Mouse (Mus musculus): ENCODE data around the gene Prph. TPM values are rescaled to one million over a fixed set of nuclear protein-coding genes. Genes with fewer than 3 reads are reported as not detected.
"Not testable (repeated sequence)": the region's sequence is repeated elsewhere in the genome, so short reads cannot be mapped to it uniquely, and the experiment has no call there.

Prph gene
- polyA plus RNA-seq, 1 experiment from 2014 or later: 68.8 TPM

DNA sequence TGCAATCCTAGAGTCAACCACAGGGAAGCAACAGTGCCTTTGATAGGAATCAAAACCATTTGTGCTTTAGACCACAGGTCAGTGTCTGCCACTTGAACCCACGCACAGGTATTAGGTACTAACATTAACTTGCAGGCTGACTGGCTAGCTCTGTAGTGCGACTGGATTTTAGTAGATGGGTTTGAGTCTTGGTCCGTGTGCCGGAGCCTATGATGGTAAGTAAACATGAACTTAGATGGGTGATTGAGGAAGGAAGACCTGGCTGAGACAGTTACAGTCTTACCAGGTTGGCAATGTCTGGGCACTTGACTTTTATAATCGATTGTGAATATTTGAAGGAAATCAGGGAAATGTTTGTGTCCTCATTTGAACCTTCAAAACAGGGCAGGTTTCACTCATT lies 16.2 kb upstream of the Prph start:
- 92% methylated on average over 5 of the region's 5 CpGs for WGBS
- Histone ChIP-seq H3K36me3 (ENCODE audit: control insufficient read depth, insufficient read depth, low read length) (no peaks in the 10 kb centered on the region), H3K4me1 (ENCODE audit: control insufficient read depth, insufficient read depth, low read length) (no peaks in the 10 kb centered on the region), H3K4me3 (ENCODE audit: low read depth, low read length) (no peak overlapping the region), H3K9ac (replicated peaks; ENCODE audit: low read depth, low read length) (no peak overlapping the region), H3K27ac (ENCODE audit: low read depth, low read length) (no peak overlapping the region), H3K4me2 (ENCODE audit: low read depth, low read length) (no peak overlapping the region), H3K9me3 (ENCODE audit: control insufficient read depth, low read length) (no peaks in the 10 kb centered on the region), H3K27me3 (ENCODE audit: control insufficient read depth, insufficient read depth, low read length) (no peaks in the 10 kb centered on the region)
- no peak for ATAC-seq (ENCODE audit: low read depth)

DNA sequence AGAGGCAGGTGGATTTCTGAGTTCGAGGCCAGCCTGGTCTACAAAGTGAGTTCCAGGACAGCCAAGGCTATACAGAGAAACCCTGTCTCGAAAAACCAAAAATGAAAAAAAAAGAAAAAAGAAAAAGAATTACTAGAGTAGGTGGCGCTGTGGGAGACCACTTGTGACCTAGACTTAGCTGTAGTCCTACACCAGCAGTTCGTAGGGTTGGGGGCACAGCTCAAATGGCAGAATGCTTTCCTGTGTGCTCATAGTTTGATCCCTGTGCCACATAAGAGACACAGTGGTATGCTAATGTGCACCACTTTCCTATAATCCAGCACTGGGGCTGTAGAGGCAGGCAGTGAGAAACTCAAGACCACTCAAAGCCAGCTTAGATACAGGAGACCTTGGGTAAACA lies 15.7 kb upstream of the Prph start:
- Histone ChIP-seq H3K27ac (ENCODE audit: low read depth, low read length) (no peak overlapping the region), H3K36me3 (ENCODE audit: control insufficient read depth, insufficient read depth, low read length) (no peaks in the 10 kb centered on the region), H3K4me1 (ENCODE audit: control insufficient read depth, insufficient read depth, low read length) (no peaks in the 10 kb centered on the region), H3K9ac (replicated peaks; ENCODE audit: low read depth, low read length) (no peak overlapping the region), H3K4me3 (ENCODE audit: low read depth, low read length) (no peak overlapping the region), H3K27me3 (ENCODE audit: control insufficient read depth, insufficient read depth, low read length) (no peaks in the 10 kb centered on the region), H3K9me3 (ENCODE audit: control insufficient read depth, low read length) (no peaks in the 10 kb centered on the region), H3K4me2 (ENCODE audit: low read depth, low read length) (no peak overlapping the region)
- 86% methylated on average over 4 of the region's 4 CpGs for WGBS
- ATAC-seq (ENCODE audit: low read depth): no peak

DNA sequence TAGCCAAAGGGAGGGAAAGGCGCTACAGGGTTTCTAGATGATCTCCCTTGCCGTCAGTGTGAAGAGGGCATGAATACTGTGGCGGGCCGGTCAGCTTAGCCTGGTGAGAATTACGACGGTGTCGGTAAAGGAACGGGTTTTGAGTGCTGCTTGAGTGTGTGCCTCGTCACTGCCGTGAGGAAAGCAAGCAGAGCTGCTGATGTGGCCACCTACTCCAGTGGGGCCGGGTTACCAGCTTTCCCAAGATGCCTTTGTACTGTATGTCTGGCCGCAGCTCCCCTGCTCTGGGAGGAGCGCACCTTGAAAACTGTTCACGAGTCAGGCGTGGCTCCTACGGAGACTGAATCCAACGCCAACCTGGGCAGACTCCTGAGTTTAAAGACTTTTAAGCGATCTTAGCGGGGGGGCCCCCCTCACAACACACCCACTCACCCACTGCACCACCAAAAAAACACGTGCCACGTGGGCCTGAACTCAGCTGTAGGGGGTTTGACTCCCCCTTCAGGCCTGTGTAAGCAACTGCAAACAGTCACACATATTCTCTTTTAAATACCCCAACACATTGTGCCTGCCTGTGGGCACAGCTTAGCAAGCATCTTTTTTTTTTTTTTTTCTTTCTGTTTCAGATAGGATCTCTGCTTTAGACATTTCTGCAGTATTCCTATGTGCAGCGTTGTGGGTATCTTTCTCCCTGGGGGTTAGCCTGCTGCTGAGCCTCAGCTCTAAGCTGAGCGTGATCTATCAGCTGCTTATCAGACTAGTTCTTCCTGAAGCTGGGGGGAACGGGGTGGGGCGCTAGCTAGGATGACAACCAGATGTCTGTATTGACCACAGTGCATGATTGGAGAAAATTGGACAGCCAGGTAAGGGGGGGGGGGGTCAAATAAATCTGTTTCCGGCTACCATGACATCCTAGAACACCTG lies 14.7 kb upstream of the Prph start:
- H3K9ac ChIP-seq (replicated peaks; ENCODE audit: low read depth, low read length): no peak overlapping the region
- H3K9me3 ChIP-seq (ENCODE audit: control insufficient read depth, low read length): no peaks in the 10 kb centered on the region
- no peak overlapping the region for H3K27ac ChIP-seq (ENCODE audit: low read depth, low read length)
- no peak overlapping the region for H3K4me3 ChIP-seq (ENCODE audit: low read depth, low read length)
- no peaks in the 10 kb centered on the region for H3K27me3 ChIP-seq (ENCODE audit: control insufficient read depth, insufficient read depth, low read length)
- 69% methylated on average over 26 of the region's 26 CpGs for WGBS
- H3K4me2 ChIP-seq (ENCODE audit: low read depth, low read length): no peak overlapping the region
- no peak for ATAC-seq (ENCODE audit: low read depth)
- no peaks in the 10 kb centered on the region for H3K4me1 ChIP-seq (ENCODE audit: control insufficient read depth, insufficient read depth, low read length)
- H3K36me3 ChIP-seq (ENCODE audit: control insufficient read depth, insufficient read depth, low read length): no peaks in the 10 kb centered on the region

DNA sequence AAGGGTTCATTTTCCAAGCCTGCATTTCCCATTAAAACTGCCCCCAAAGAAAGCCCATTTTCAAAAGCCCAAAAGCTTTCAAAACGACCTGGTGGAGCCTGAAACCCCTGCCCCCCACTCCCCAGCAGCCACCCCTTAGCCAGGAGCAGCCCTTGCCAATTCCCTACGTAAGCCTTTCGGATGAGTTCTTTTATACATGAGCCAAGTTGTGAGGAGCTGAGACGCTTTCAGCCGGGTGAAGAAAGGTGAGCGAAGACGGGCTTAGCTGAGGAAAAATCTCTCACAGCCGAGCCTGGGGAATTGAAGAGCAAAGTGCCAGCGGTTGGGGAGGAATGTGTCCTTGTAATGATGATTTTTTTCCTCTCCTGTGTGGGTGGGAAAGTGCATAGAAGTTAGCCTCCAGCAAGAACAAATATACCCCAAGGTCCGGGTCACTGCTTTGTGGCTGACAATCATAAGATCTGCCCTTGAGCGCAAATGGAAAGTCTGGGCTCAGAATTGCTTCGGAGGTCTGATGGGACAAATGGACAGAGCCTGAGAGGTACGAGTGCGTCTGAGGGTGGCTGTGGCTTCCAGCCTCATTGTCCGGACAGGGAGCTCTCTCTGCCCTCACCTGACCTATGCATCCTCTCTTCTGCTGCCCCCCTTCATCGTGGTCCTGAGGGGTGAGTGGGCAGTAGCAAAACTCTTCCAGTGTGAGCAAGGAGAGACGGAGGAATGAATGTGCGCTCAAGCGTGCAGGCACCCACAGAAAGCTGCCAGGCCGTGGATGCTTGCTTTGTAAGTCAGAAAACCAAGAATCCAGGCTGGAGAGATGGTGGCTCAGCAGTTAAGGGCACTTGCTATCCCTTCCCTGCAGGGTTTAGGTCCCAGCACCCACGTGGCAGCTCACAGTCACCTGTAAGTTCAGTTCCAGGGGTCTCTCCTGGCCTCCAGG lies 13.8 kb upstream of the Prph start:
- Histone ChIP-seq H3K4me2 (ENCODE audit: low read depth, low read length) (no peak overlapping the region), H3K4me3 (ENCODE audit: low read depth, low read length) (no peak overlapping the region), H3K4me1 (ENCODE audit: control insufficient read depth, insufficient read depth, low read length) (no peaks in the 10 kb centered on the region), H3K27ac (ENCODE audit: low read depth, low read length) (no peak overlapping the region), H3K9me3 (ENCODE audit: control insufficient read depth, low read length) (no peaks in the 10 kb centered on the region), H3K27me3 (ENCODE audit: control insufficient read depth, insufficient read depth, low read length) (no peaks in the 10 kb centered on the region), H3K9ac (replicated peaks; ENCODE audit: low read depth, low read length) (no peak overlapping the region), H3K36me3 (ENCODE audit: control insufficient read depth, insufficient read depth, low read length) (no peaks in the 10 kb centered on the region)
- 59% methylated on average over 21 of the region's 21 CpGs for WGBS
- ATAC-seq (ENCODE audit: low read depth): no peak

DNA sequence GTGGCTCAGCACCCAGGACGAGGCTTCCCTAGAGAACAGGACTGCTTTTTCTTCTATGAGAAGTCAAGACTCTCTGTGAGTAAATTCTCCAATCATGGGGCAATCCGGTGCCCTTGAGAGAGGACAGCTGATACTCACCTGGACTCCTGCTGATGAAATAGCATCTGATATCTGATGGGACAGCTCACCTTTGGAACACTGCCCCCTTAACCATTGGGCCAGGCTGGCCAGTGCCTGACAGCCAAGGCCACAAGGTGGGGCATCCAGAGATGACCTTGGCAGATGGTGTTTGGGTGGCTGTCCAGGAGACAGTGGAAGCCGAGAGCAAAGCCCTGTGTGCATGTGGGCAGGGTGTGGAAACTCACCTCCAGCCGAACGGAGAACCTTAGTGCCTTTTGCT lies 12.6 kb upstream of the Prph start:
- Histone ChIP-seq H3K36me3 (ENCODE audit: control insufficient read depth, insufficient read depth, low read length) (no peaks in the 10 kb centered on the region), H3K9me3 (ENCODE audit: control insufficient read depth, low read length) (no peaks in the 10 kb centered on the region), H3K4me3 (ENCODE audit: low read depth, low read length) (no peak overlapping the region), H3K9ac (replicated peaks; ENCODE audit: low read depth, low read length) (no peak overlapping the region), H3K27ac (ENCODE audit: low read depth, low read length) (no peak overlapping the region), H3K4me2 (ENCODE audit: low read depth, low read length) (no peak overlapping the region), H3K27me3 (ENCODE audit: control insufficient read depth, insufficient read depth, low read length) (no peaks in the 10 kb centered on the region), H3K4me1 (ENCODE audit: control insufficient read depth, insufficient read depth, low read length) (no peaks in the 10 kb centered on the region)
- WGBS: 84% methylated on average over 5 of the region's 5 CpGs
- no peak for ATAC-seq (ENCODE audit: low read depth)

DNA sequence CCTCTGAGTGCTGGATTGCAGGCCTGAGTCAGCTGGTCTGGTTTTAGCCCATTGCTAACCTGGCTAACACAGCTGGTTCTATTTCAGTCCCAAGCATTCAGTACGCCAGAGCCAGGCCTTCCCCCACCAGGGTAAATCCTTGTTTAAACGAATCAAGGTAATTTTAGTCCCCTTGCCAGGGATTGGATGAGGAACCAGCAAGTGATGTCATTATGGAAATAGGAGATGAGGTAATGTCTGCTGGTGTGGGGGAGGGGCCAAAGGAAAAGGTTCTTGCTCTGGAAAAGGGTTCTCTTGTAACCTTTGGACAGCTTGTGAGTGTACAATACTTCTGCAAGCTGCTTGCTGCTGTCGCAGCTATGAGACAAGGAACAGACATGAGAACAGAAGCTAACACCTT lies 10.1 kb upstream of the Prph start:
- Histone ChIP-seq H3K36me3 (ENCODE audit: control insufficient read depth, insufficient read depth, low read length) (no peaks in the 10 kb centered on the region), H3K9me3 (ENCODE audit: control insufficient read depth, low read length) (no peaks in the 10 kb centered on the region), H3K9ac (replicated peaks; ENCODE audit: low read depth, low read length) (no peak overlapping the region), H3K4me3 (ENCODE audit: low read depth, low read length) (no peak overlapping the region), H3K27ac (ENCODE audit: low read depth, low read length) (no peak overlapping the region), H3K27me3 (ENCODE audit: control insufficient read depth, insufficient read depth, low read length) (no peaks in the 10 kb centered on the region), H3K4me1 (ENCODE audit: control insufficient read depth, insufficient read depth, low read length) (no peaks in the 10 kb centered on the region), H3K4me2 (ENCODE audit: low read depth, low read length) (no peak overlapping the region)
- WGBS: 69% methylated on average over 3 of the region's 3 CpGs
- no peak for ATAC-seq (ENCODE audit: low read depth)

DNA sequence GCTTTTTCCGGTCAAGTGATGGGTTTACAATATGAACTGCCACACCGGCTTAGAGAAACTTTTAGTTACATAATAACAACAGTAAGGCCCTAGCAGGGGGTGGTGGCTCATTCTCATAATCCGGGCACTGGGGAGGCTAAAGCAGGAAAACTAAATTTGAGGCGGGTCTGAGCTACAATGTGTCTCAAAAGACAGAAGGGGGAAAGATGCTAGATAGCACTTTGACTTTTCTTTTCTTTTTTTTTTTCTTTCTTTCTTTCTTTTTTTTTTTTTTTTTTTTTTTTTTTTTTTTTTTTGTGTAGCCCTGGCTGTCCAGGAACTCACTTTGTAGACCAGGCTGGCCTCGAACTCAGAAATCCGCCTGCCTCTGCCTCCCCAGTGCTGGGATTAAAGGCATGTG lies 9.2 kb upstream of the Prph start:
- not testable (repeated sequence) for H3K9me3 ChIP-seq (ENCODE audit: control insufficient read depth, low read length); H3K27me3 ChIP-seq (ENCODE audit: control insufficient read depth, insufficient read depth, low read length); H3K27ac ChIP-seq (ENCODE audit: low read depth, low read length); ATAC-seq (ENCODE audit: low read depth); H3K36me3 ChIP-seq (ENCODE audit: control insufficient read depth, insufficient read depth, low read length); H3K4me3 ChIP-seq (ENCODE audit: low read depth, low read length); H3K4me2 ChIP-seq (ENCODE audit: low read depth, low read length); H3K9ac ChIP-seq (replicated peaks; ENCODE audit: low read depth, low read length); H3K4me1 ChIP-seq (ENCODE audit: control insufficient read depth, insufficient read depth, low read length)
- WGBS: 83% methylated on average over 6 of the region's 6 CpGs

DNA sequence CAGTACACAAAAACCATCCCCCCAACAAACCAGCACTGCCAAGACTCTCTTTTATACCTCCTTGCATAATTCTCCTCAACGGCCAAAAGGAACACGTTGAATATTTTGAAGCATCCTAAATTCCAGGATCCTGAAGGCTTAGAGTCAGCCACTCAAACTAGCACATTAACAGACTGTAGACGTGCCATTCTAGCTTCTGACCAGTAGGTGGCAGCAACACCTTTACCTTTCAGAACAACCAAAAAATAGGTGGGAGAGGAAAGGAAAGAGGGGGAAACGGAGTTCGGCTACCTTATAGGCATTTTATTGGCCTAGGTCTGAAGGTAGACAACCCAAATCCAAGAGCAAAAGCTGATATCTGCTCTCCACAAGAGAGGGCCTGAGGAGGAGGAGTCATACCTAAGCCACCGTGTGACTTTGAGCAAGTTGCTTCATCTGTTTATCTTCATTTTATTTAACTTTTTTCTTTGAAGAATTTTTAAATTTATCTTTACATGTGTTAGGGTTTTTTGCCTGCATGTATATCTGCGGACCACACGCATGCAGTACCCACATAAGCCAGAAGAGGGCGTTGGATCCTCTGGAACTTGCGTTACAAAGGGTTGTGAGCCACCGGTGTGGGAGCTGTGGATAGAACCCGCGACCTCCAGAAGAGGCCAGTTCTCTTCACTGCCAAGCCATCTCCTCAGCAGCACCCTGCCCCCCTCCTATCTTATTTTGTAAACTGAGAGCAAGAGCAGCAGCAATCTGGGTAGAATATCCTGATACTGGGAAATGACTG lies 5.3 kb upstream of the Prph start:
- H3K4me2 ChIP-seq (ENCODE audit: low read depth, low read length): no peak overlapping the region
- no peak overlapping the region for H3K9ac ChIP-seq (replicated peaks; ENCODE audit: low read depth, low read length)
- H3K4me1 ChIP-seq (ENCODE audit: control insufficient read depth, insufficient read depth, low read length): no peaks in the 10 kb centered on the region
- peaks cover 14% of the 10 kb centered on the region for H3K27me3 ChIP-seq (ENCODE audit: control insufficient read depth, insufficient read depth, low read length)
- 32% methylated on average over 13 of the region's 13 CpGs for WGBS
- no peaks in the 10 kb centered on the region for H3K9me3 ChIP-seq (ENCODE audit: control insufficient read depth, low read length)
- H3K4me3 ChIP-seq (ENCODE audit: low read depth, low read length): no peak overlapping the region
- no peak overlapping the region for H3K27ac ChIP-seq (ENCODE audit: low read depth, low read length)
- H3K36me3 ChIP-seq (ENCODE audit: control insufficient read depth, insufficient read depth, low read length): no peaks in the 10 kb centered on the region
- no peak for ATAC-seq (ENCODE audit: low read depth)
